Comparison of ENCODE assay signal across 18 mouse cellular contexts in the genomic region with DNA sequence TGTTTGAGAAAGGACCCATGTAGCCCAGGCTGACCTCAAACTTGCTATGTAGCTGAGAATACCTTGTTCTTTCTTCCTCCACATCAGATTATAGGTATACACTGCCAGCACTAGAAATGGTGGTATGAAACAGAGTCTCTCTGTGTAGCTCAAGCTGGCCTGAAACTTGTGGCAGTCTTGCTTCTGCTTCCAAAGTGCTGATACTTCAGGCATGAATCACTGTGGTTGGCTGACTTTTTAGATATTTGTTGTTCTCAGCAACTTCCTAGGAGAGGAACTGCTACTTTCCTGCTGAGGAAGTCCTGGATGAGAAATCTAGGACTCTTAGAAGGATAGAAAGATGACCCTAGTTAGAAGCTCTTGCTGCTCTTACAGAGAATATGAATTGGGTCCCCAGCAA. TPM values are rescaled to one million over a fixed set of nuclear protein-coding genes. Genes with fewer than 3 reads are reported as not detected.
"Had no signal": no experiment of that assay in that cellular context is flagged by ENCODE, and none has a peak within 500 bp of the region (broad histone marks: within the 10 kb centered on the region; RNA-seq: fewer than 3 reads in every experiment).

No protein-coding gene starts in this region.

- H3K27ac ChIP-seq: layer of hippocampus, adult 2 months; limb, embryonic 12.5 days; lung, embryonic 15.5 days; midbrain, embryonic 12.5 days had no signal

- H3K9ac ChIP-seq: limb, embryonic 12.5 days; lung, embryonic 15.5 days; midbrain, embryonic 12.5 days had no signal

- H3K4me3 ChIP-seq: layer of hippocampus, adult 2 months; limb, embryonic 12.5 days; lung, embryonic 15.5 days; midbrain, embryonic 12.5 days had no signal

- DNase-seq: kidney, adult 2 months; kidney, postnatal 4 days; liver; lung, postnatal 14 days; right cerebral cortex, postnatal 25 days; thymus, adult 2 months; thymus, postnatal 25 days had no signal

- H3K9me3 ChIP-seq: limb, embryonic 12.5 days; lung, embryonic 15.5 days; midbrain, embryonic 12.5 days had no signal

- H3K27me3 ChIP-seq: limb, embryonic 12.5 days; lung, embryonic 15.5 days; midbrain, embryonic 12.5 days had no signal

- H3K4me2 ChIP-seq: limb, embryonic 12.5 days; lung, embryonic 15.5 days; midbrain, embryonic 12.5 days had no signal

RNA-seq across cellular contexts. Expression of gene Mia, which starts 17.4 kb away (rescaled TPM):
- total RNA-seq: megakaryocyte-erythroid progenitor cell, adult 5-6 weeks had no signal

RNA-seq across cellular contexts. Expression of gene Gm21983, which starts 17.5 kb away (rescaled TPM):
- total RNA-seq: layer of hippocampus, adult 2 months; left cerebral cortex, postnatal 36 days; megakaryocyte-erythroid progenitor cell, adult 5-6 weeks; midbrain, postnatal 0 days had no signal
- polyA plus RNA-seq: kidney, adult 2 months; kidney, embryonic 16.5 days; liver, embryonic 16.5 days; midbrain, postnatal 0 days; neural tube, embryonic 14.5 days; stomach, embryonic 14.5 days; thymus, adult 2 months had no signal
